Mouse (Mus musculus) ES-Bruce4 (cell line): Measurements from ENCODE around the gene Zfp689. TPM values are rescaled to one million over a fixed set of nuclear protein-coding genes. Genes with fewer than 3 reads are reported as not detected.
"Not testable (repeated sequence)": the region's sequence is repeated elsewhere in the genome, so short reads cannot be mapped to it uniquely, and the experiment has no call there.

Experiments
- H3K27ac ChIP-seq: 2 replicates; pipeline ENCODE4 v1.5.1; 2012; ENCODE audit warnings: low read length, inconsistent platforms; ENCODE audit not compliant: insufficient read depth
- H3K27me3 ChIP-seq: 2 replicates; pipeline ENCODE4 v1.6.1; 2012; ENCODE audit warnings: mild to moderate bottlenecking, low read length, inconsistent platforms; ENCODE audit not compliant: control insufficient read depth, poor library complexity, insufficient read depth, severe bottlenecking
- H3K36me3 ChIP-seq: 2 replicates; pipeline ENCODE4 v1.6.1; 2012; ENCODE audit warnings: inconsistent platforms, mild to moderate bottlenecking, low read length, moderate library complexity; ENCODE audit not compliant: control insufficient read depth, poor library complexity, insufficient read depth, severe bottlenecking
- H3K4me1 ChIP-seq: one replicate; pipeline ENCODE4 v1.8.1; 2011; ENCODE audit warnings: low read length; ENCODE audit not compliant: control insufficient read depth, insufficient read depth
- H3K4me3 ChIP-seq: 2 replicates; pipeline ENCODE4 v1.5.1; 2011; ENCODE audit warnings: low read depth, mild to moderate bottlenecking, low read length
- H3K9ac ChIP-seq: 2 replicates; pipeline ENCODE4 v1.6.1; 2012; ENCODE audit warnings: low read depth, mild to moderate bottlenecking, inconsistent platforms; ENCODE audit not compliant: poor library complexity, severe bottlenecking
- H3K9me3 ChIP-seq: replicated peaks from 2 replicates; pipeline ENCODE4 v1.6.1; 2012; ENCODE audit warnings: mild to moderate bottlenecking, low read length, inconsistent platforms; ENCODE audit not compliant: control insufficient read depth, poor library complexity, insufficient read depth, severe bottlenecking
- CTCF ChIP-seq: IDR thresholded peaks from one replicate; pipeline ENCODE4 v1.8.1; 2011; ENCODE audit warnings: low read depth, low read length
- EP300 ChIP-seq: IDR thresholded peaks from 2 replicates; pipeline ENCODE4 v1.6.1; 2011; ENCODE audit warnings: low read depth, low read length; ENCODE audit not compliant: insufficient read depth
- POLR2A ChIP-seq: IDR thresholded peaks from one replicate; pipeline ENCODE4 v1.8.1; 2011; ENCODE audit warnings: low read length; ENCODE audit not compliant: insufficient read depth
- polyA plus RNA-seq: library from polyadenylated mRNA; stranded (reverse); fragments of >200 nt; gene quantifications from 2 replicates; pipeline ENCODE4 v1.2.4, GENCODE M21; 2011; ENCODE audit warnings: low read depth; ENCODE audit not compliant: missing spikeins, insufficient read depth, insufficient read length

The Zfp689 gene
- polyA plus RNA-seq, 1 experiment, result 2.7 TPM

GRCm38 (mm10) chr7:127471646-127472010, 22.7 kb upstream of the Zfp689 start:
- no peak for TF ChIP-seq EP300
- TF ChIP-seq CTCF, result peak; percentile 0
- TF ChIP-seq POLR2A, result no peak
- Histone ChIP-seq H3K4me1 (no peaks in the 10 kb centered on the region), H3K4me3 (peak overlapping the region; percentile 78), H3K27me3 (no peaks in the 10 kb centered on the region), H3K9ac (peak overlapping the region; percentile 94), H3K27ac (peak overlapping the region; percentile 92), H3K9me3 (peaks cover 27% of the 10 kb centered on the region), H3K36me3 (peaks cover 21% of the 10 kb centered on the region)

GRCm38 (mm10) chr7:127470743-127471645, 22.0 kb upstream of the Zfp689 start:
- Histone ChIP-seq H3K9me3 (peaks cover 27% of the 10 kb centered on the region), H3K4me3 (peak overlapping the region; percentile 78), H3K36me3 (peaks cover 18% of the 10 kb centered on the region), H3K9ac (peak overlapping the region; percentile 94), H3K4me1 (no peaks in the 10 kb centered on the region), H3K27ac (peak overlapping the region; percentile 95), H3K27me3 (no peaks in the 10 kb centered on the region)
- no peak for TF ChIP-seq CTCF
- TF ChIP-seq POLR2A, result no peak
- no peak for TF ChIP-seq EP300

- peaks cover 11% of the 10 kb centered on the region for H3K36me3 ChIP-seq
- peaks cover 2% of the 10 kb centered on the region for H3K4me1 ChIP-seq
Measured at GRCm38 (mm10) chr7:127470011-127470715, 21.2 kb upstream of the Zfp689 start.

GRCm38 (mm10) chr7:127466606-127467005, 17.6 kb upstream of the Zfp689 start:
- TF ChIP-seq CTCF, result no peak
- peak; percentile 92 for TF ChIP-seq EP300
- peak overlapping the region; percentile 47; the same call in 1 of the 2 replicates for H3K27ac ChIP-seq

More at GRCm38 (mm10) chr7:127470011-127470715, 21.2 kb upstream of the Zfp689 start:
- Histone ChIP-seq H3K27ac (peak overlapping the region; percentile 95), H3K9me3 (peaks cover 27% of the 10 kb centered on the region), H3K4me3 (peak overlapping the region; percentile 88), H3K9ac (peak overlapping the region; percentile 94), H3K27me3 (no peaks in the 10 kb centered on the region)
- TF ChIP-seq EP300, result no peak

GRCm38 (mm10) chr7:127465670-127466069, 16.7 kb upstream of the Zfp689 start:
- H3K4me1 ChIP-seq, H3K27me3 ChIP-seq, H3K4me3 ChIP-seq, H3K9ac ChIP-seq: not testable (repeated sequence)
- H3K36me3 ChIP-seq, result peaks cover 11% of the 10 kb centered on the region
- H3K9me3 ChIP-seq, result peaks cover 61% of the 10 kb centered on the region
- H3K27ac ChIP-seq, result peak overlapping the region; percentile 99

More at GRCm38 (mm10) chr7:127466606-127467005, 17.6 kb upstream of the Zfp689 start:
- peaks cover 2% of the 10 kb centered on the region for H3K36me3 ChIP-seq
- H3K4me3 ChIP-seq, result no peak overlapping the region
- H3K4me1 ChIP-seq, result peaks cover 2% of the 10 kb centered on the region
- H3K9ac ChIP-seq, result no peak overlapping the region
- peaks cover 51% of the 10 kb centered on the region for H3K9me3 ChIP-seq
- no peaks in the 10 kb centered on the region for H3K27me3 ChIP-seq

GRCm38 (mm10) chr7:127465191-127465590, 16.2 kb upstream of the Zfp689 start:
- Histone ChIP-seq H3K36me3 (peaks cover 15% of the 10 kb centered on the region), H3K4me1 (peaks cover 2% of the 10 kb centered on the region), H3K4me3 (no peak overlapping the region), H3K9me3 (peaks cover 66% of the 10 kb centered on the region), H3K27ac (peak overlapping the region; percentile 99), H3K27me3 (no peaks in the 10 kb centered on the region), H3K9ac (no peak overlapping the region)
- no peak for TF ChIP-seq POLR2A
- no peak for TF ChIP-seq EP300
- no peak for TF ChIP-seq CTCF

GRCm38 (mm10) chr7:127459311-127459710, 10.4 kb upstream of the Zfp689 start, which contains the start of gene Prr14:
Prr14 (plus strand) TSS chr7:127459611.
- peaks cover 26% of the 10 kb centered on the region for H3K36me3 ChIP-seq
- H3K9ac ChIP-seq, H3K27me3 ChIP-seq, H3K4me1 ChIP-seq, H3K4me3 ChIP-seq, H3K27ac ChIP-seq: not testable (repeated sequence)
- peaks cover 65% of the 10 kb centered on the region for H3K9me3 ChIP-seq

- Histone ChIP-seq H3K9me3 (peaks cover 58% of the 10 kb centered on the region), H3K36me3 (peaks cover 26% of the 10 kb centered on the region)
- not testable (repeated sequence) for H3K4me3 ChIP-seq, H3K27me3 ChIP-seq, H3K27ac ChIP-seq, H3K4me1 ChIP-seq, H3K9ac ChIP-seq
Measured at GRCm38 (mm10) chr7:127458371-127459122, 9.6 kb upstream of the Zfp689 start.
